Mouse (Mus musculus) stomach, embryonic 16.5 days (tissue): Measurements from ENCODE around the gene Rasa1. TPM values are rescaled to one million over a fixed set of nuclear protein-coding genes. Genes with fewer than 3 reads are reported as not detected.

Experiments used
- ATAC-seq: fragments of 200-750 bp; cut with Nextera tagmentation; 2 replicates; pipeline ENCODE4 v1.8.0; 2017; ENCODE audit warnings: moderate number of reproducible peaks, moderate TSS enrichment; ENCODE audit not compliant: insufficient read depth, low FRiP score
- H3K27ac ChIP-seq: fragments of 300-500 bp; sonication (generic); 2 replicates; pipeline ENCODE4 v1.5.1; 2014; ENCODE audit warnings: low read length
- H3K27me3 ChIP-seq: fragments of 300-500 bp; sonication (generic); 2 replicates; pipeline ENCODE4 v1.6.1; 2014; ENCODE audit warnings: low read length, control low read depth, mixed read lengths; ENCODE audit not compliant: control insufficient read depth, insufficient read depth
- H3K36me3 ChIP-seq: fragments of 300-500 bp; sonication (generic); 2 replicates; pipeline ENCODE4 v1.6.1; 2014; ENCODE audit warnings: low read length; ENCODE audit not compliant: control insufficient read depth, insufficient read depth
- H3K4me1 ChIP-seq: fragments of 300-500 bp; sonication (generic); 2 replicates; pipeline ENCODE4 v1.6.1; 2014; ENCODE audit warnings: low read length, control low read depth, mixed read lengths; ENCODE audit not compliant: control insufficient read depth, insufficient read depth
- H3K4me2 ChIP-seq: fragments of 300-500 bp; sonication (generic); 2 replicates; pipeline ENCODE4 v1.6.1; 2014; ENCODE audit warnings: low read depth, low read length, mixed read lengths
- H3K4me3 ChIP-seq: fragments of 300-500 bp; sonication (generic); replicated peaks from 2 replicates; pipeline ENCODE4 v1.5.1; 2014; ENCODE audit warnings: mild to moderate bottlenecking, low read length
- H3K9ac ChIP-seq: fragments of 300-500 bp; sonication (generic); 2 replicates; pipeline ENCODE4 v1.6.1; 2014; ENCODE audit warnings: low read length
- H3K9me3 ChIP-seq: fragments of 300-500 bp; sonication (generic); replicated peaks from 2 replicates; pipeline ENCODE4 v1.6.1; 2016; ENCODE audit warnings: low read length, control low read depth; ENCODE audit not compliant: control insufficient read depth
- WGBS: fragments of 180-500 bp; shearing (Covaris S2); extraction: QIAGEN DNeasy Blood & Tissue Kit; methylation state at CpG from one replicate; pipeline ENCODE4 v1.1.7; 2014; 5-methylcytosine and 5-hydroxymethylcytosine counted together
- polyA plus RNA-seq: library from polyadenylated mRNA; unstranded; fragments of >200 nt; fragmentation: Nextera tagmentation; extraction: Ambion mirVana; gene quantifications from 2 replicates; pipeline ENCODE4 v1.2.1, GENCODE M21; 2015

The Rasa1 gene
- polyA plus RNA-seq, 1 experiment from 2014 or later = 30.3 TPM

GRCm38 (mm10) chr13:85188903-85189643, 99.9 kb downstream of the Rasa1 start, which contains the start of gene Ccnh:
TSS of gene Ccnh (plus strand) at chr13:85189408.
- Histone ChIP-seq H3K4me2 (peak within 1 kb of the TSS; percentile 82), H3K36me3 (peaks cover 12% of the 10 kb centered on the region), H3K4me1 (no peaks in the 10 kb centered on the region), H3K27me3 (no peaks in the 10 kb centered on the region), H3K9ac (peak within 1 kb of the TSS; percentile 86), H3K4me3 (peak within 1 kb of the TSS; percentile 80), H3K27ac (peak within 1 kb of the TSS; percentile 68), H3K9me3 (no peaks in the 10 kb centered on the region)
- WGBS = 2% methylated on average over 44 of the region's 44 CpGs
- peak; percentile 99 for ATAC-seq

Other genes with a start within 250 kb of the Rasa1 start
- 68.8 and 76.2 TPM in 2 replicates for gene Ccnh, start 99.7 kb downstream of the Rasa1 start, polyA plus RNA-seq